Mouse (Mus musculus) MEL (cell line): ENCODE data around the gene Zfp616. TPM values are rescaled to one million over a fixed set of nuclear protein-coding genes. Genes with fewer than 3 reads are reported as not detected.

ENCODE experiments used
- DNase-seq: peaks from one replicate; pipeline ENCODE4 v3.0.0; 2011; ENCODE audit warnings: low read depth, low spot score
- H3K27ac ChIP-seq: 2 replicates; pipeline ENCODE4 v1.5.1; 2012; ENCODE audit warnings: low read depth, mild to moderate bottlenecking, control low read depth, low read length, moderate library complexity; ENCODE audit not compliant: control insufficient read depth
- H3K27me3 ChIP-seq, 2 experiments: fragments of 150-350 bp in 1 of 2; sonication (generic) in 1 of 2; 2 replicates each; pipeline ENCODE4 v1.6.1; 2012; ENCODE audit warnings: low read length in 2 of 2, mild to moderate bottlenecking in 2 of 2, improper control_type of control experiment in 1 of 2, moderate library complexity in 1 of 2; ENCODE audit not compliant: insufficient read depth in 2 of 2, control insufficient read depth in 1 of 2
- H3K36me3 ChIP-seq, 2 experiments: 2 replicates each; pipeline ENCODE4 v1.6.1; 2012 to 2014; ENCODE audit warnings: low read length in 2 of 2, improper control_type of control experiment in 1 of 2, inconsistent platforms in 1 of 2, mild to moderate bottlenecking in 1 of 2; ENCODE audit not compliant: insufficient read depth in 2 of 2, control insufficient read depth in 1 of 2
- H3K4me1 ChIP-seq, 2 experiments: fragments of 150-350 bp in 1 of 2; sonication (generic) in 1 of 2; 2 replicates each; pipeline ENCODE4 v1.6.1; 2012; ENCODE audit warnings: low read length in 2 of 2, improper control_type of control experiment in 1 of 2, mild to moderate bottlenecking in 1 of 2; ENCODE audit not compliant: insufficient read depth in 2 of 2, control insufficient read depth in 1 of 2
- H3K4me3 ChIP-seq, 2 experiments: fragments of 150-350 bp in 1 of 2; sonication (generic) in 1 of 2; 2 replicates each; pipeline ENCODE4 v1.5.1; 2012; ENCODE audit warnings: low read depth in 2 of 2, low read length in 2 of 2, mild to moderate bottlenecking in 2 of 2, moderate library complexity in 2 of 2, control low read depth in 1 of 2, improper control_type of control experiment in 1 of 2; ENCODE audit not compliant: control insufficient read depth in 1 of 2, insufficient read depth in 1 of 2
- H3K79me2 ChIP-seq: 2 replicates; pipeline ENCODE4 v1.6.1; 2012; ENCODE audit warnings: mild to moderate bottlenecking, low read length, moderate library complexity; ENCODE audit not compliant: control insufficient read depth, poor library complexity, insufficient read depth
- H3K9ac ChIP-seq: 2 replicates; pipeline ENCODE4 v1.6.1; 2012; ENCODE audit warnings: low read depth, mild to moderate bottlenecking, control low read depth, low read length, moderate library complexity; ENCODE audit not compliant: control insufficient read depth, poor library complexity, severe bottlenecking
- H3K9me3 ChIP-seq: fragments of 150-350 bp; sonication (generic); replicated peaks from 2 replicates; pipeline ENCODE4 v1.6.1; 2012; ENCODE audit warnings: mild to moderate bottlenecking, low read length, improper control_type of control experiment, moderate library complexity; ENCODE audit not compliant: insufficient read depth
- CTCF ChIP-seq, 3 experiments: IDR thresholded peaks in 2 of 3; conservative IDR thresholded peaks in 1 of 3; 2 replicates each; pipeline ENCODE4 v1.5.1; 2011 to 2012; ENCODE audit warnings: low read length in 3 of 3, low read depth in 2 of 3, mild to moderate bottlenecking in 2 of 3, improper control_type of control experiment in 1 of 3, inconsistent platforms in 1 of 3, mixed read lengths in 1 of 3, moderate library complexity in 1 of 3; ENCODE audit not compliant: control insufficient read depth in 1 of 3, insufficient read depth in 1 of 3, poor library complexity in 1 of 3, severe bottlenecking in 1 of 3
- E2F4 ChIP-seq: IDR thresholded peaks from 2 replicates; pipeline ENCODE4 v1.6.1; 2011; ENCODE audit warnings: low read depth, low read length, improper control_type of control experiment, borderline replicate concordance
- ELF1 ChIP-seq: IDR thresholded peaks from 2 replicates; pipeline ENCODE4 v1.6.1; 2014; ENCODE audit warnings: low read depth, mild to moderate bottlenecking, inconsistent platforms, low read length, improper control_type of control experiment, moderate library complexity
- EP300 ChIP-seq, 2 experiments: IDR thresholded peaks; 2 replicates each; pipeline ENCODE4 v1.6.1; 2011; ENCODE audit warnings: improper control_type of control experiment in 2 of 2, low read length in 2 of 2, low read depth in 1 of 2, mild to moderate bottlenecking in 1 of 2
- ETS1 ChIP-seq: IDR thresholded peaks from 2 replicates; pipeline ENCODE4 v1.6.1; 2012; ENCODE audit warnings: low read depth, mild to moderate bottlenecking, inconsistent platforms, low read length, improper control_type of control experiment, moderate library complexity
- GABPA ChIP-seq: IDR thresholded peaks from 2 replicates; pipeline ENCODE4 v1.6.1; 2012; ENCODE audit warnings: low read depth, mild to moderate bottlenecking, inconsistent platforms, low read length, improper control_type of control experiment, moderate library complexity
- GATA1 ChIP-seq: IDR thresholded peaks from 2 replicates; pipeline ENCODE4 v1.6.1; 2011; ENCODE audit warnings: low read depth, low read length, improper control_type of control experiment
- JUND ChIP-seq: IDR thresholded peaks from 2 replicates; pipeline ENCODE4 v1.6.1; 2011; ENCODE audit warnings: low read depth, mild to moderate bottlenecking, improper control_type of control experiment, low read length
- KAT2A ChIP-seq: conservative IDR thresholded peaks from 2 replicates; pipeline ENCODE4 v1.6.1; 2012; ENCODE audit warnings: low read depth, low read length, improper control_type of control experiment, inconsistent platforms
- MAX ChIP-seq: IDR thresholded peaks from 2 replicates; pipeline ENCODE4 v1.6.1; 2011; ENCODE audit warnings: low read length, improper control_type of control experiment
- MAZ ChIP-seq: IDR thresholded peaks from 2 replicates; pipeline ENCODE4 v1.6.1; 2012; ENCODE audit warnings: low read depth, mild to moderate bottlenecking, inconsistent platforms, low read length, improper control_type of control experiment
- MEF2A ChIP-seq: IDR thresholded peaks from 2 replicates; pipeline ENCODE4 v1.6.1; 2014; ENCODE audit warnings: low read depth, mild to moderate bottlenecking, inconsistent platforms, low read length, improper control_type of control experiment; ENCODE audit not compliant: poor library complexity, insufficient replicate concordance, severe bottlenecking; ENCODE audit errors: extremely low read depth
- MYB ChIP-seq: IDR thresholded peaks from 2 replicates; pipeline ENCODE4 v1.6.1; 2011; ENCODE audit warnings: mild to moderate bottlenecking, low read depth, low read length, improper control_type of control experiment
- MYC ChIP-seq: IDR thresholded peaks from 2 replicates; pipeline ENCODE4 v1.6.1; 2011; ENCODE audit warnings: low read depth, mild to moderate bottlenecking, low read length, improper control_type of control experiment, moderate library complexity
- POLR2AphosphoS2 ChIP-seq: IDR thresholded peaks from 2 replicates; pipeline ENCODE4 v1.6.1; 2011; ENCODE audit warnings: low read length, improper control_type of control experiment
- SIN3A ChIP-seq: IDR thresholded peaks from 2 replicates; pipeline ENCODE4 v1.6.1; 2012; ENCODE audit warnings: low read length, improper control_type of control experiment, inconsistent platforms
- TAL1 ChIP-seq: IDR thresholded peaks from 2 replicates; pipeline ENCODE4 v1.6.1; 2012; ENCODE audit warnings: mild to moderate bottlenecking, inconsistent platforms, low read length, moderate library complexity, mixed read lengths
- TCF12 ChIP-seq: IDR thresholded peaks from 2 replicates; pipeline ENCODE4 v1.6.1; 2014; ENCODE audit warnings: low read depth, mild to moderate bottlenecking, inconsistent platforms, low read length, improper control_type of control experiment, moderate library complexity
- ZKSCAN1 ChIP-seq: IDR thresholded peaks from 2 replicates; pipeline ENCODE4 v1.6.1; 2012; ENCODE audit warnings: low read depth, mild to moderate bottlenecking, inconsistent platforms, low read length, improper control_type of control experiment, moderate library complexity
- polyA plus RNA-seq, 2 experiments: library from polyadenylated mRNA; stranded (reverse) in 1 of 2; unstranded in 1 of 2; fragments of >175 nt in 1 of 2; fragments of >200 nt in 1 of 2; gene quantifications; 2 replicates each; pipeline versions ENCODE4 v1.2.1 to v1.2.4; 2012; ENCODE audit warnings: low replicate concordance in 2 of 2, low read depth in 1 of 2; ENCODE audit not compliant: insufficient read length in 2 of 2, insufficient read depth in 1 of 2, missing spikeins in 1 of 2
- total RNA-seq: library from RNA; depleted of rRNA; stranded (reverse); fragments of 300-350 nt; gene quantifications from 2 replicates; pipeline ENCODE4 v1.2.3, GENCODE M21; 2012

Gene Zfp616
- total and polyA plus RNA-seq, 3 experiments: not detected

DNA sequence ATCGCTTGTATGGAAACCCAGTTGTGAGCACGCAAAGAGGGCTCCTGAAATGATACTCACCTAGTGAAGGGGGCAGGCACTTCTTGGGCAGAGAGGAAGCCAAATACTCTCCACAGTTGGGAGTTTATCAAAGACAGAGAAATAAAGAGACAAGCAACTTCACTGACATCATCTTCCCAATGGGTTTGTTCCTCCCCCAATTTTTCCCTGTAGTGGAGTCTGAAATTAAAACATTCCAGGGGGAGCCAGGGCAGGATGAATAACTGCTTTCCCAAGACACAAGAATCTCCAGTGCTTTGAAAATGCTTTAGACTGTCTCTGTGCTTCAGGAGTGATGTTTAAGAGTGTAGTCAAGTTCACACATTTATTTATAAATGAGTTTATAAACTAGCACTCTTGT lies 13.3 kb upstream of the Zfp616 start, which contains the start of the genes Olfr139 and Olfr399:
Gene Olfr139, minus strand, starts transcription at position 101 of the 400 bp plus-strand sequence.
Gene Olfr399, minus strand, starts transcription at position 165 of the 400 bp plus-strand sequence.
- no peaks in the 10 kb centered on the region for H3K36me3 ChIP-seq
- TF ChIP-seq SIN3A (no peak), TCF12 (no peak), CTCF (IDR thresholded peaks at IDR 0.05 in 2 of 3, conservative IDR thresholded peaks at IDR 0.05 in 1 of 3; ENCODE audit: control insufficient read depth in 1 of 3, insufficient read depth in 1 of 3, low read depth in 2 of 3, low read length in 3 of 3, poor library complexity in 1 of 3, severe bottlenecking in 1 of 3) (no peak), GABPA (no peak), JUND (no peak), POLR2AphosphoS2 (no peak)
- no peak within 1 kb of the TSS for H3K9ac ChIP-seq
- DNase-seq: no peak
- H3K27ac ChIP-seq: no peak within 1 kb of the TSS
- H3K9me3 ChIP-seq: no peaks in the 10 kb centered on the region
- no peaks in the 10 kb centered on the region for H3K27me3 ChIP-seq
- no peak within 1 kb of the TSS for H3K4me3 ChIP-seq
- no peaks in the 10 kb centered on the region for H3K79me2 ChIP-seq
- H3K4me1 ChIP-seq: no peaks in the 10 kb centered on the region

DNA sequence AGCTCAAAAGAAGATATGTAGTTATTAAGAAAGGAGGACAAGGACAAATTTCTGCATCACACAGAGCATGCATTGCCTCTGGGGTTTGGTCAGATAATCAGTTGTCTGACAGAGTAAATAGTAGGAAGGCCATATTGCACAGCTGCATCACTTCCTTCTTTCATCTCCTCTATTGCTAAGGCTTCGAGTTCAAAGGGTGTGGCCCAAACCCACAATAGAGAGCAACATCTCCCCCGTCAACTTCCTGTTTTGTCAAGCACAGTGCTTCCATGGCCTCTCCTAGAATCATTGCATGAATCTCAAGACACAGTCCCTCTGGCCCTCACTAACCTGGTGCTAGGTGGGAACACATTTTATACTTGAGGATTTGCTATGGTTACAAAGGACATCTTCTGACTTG lies 31.0 kb downstream of the Zfp616 start:
- Histone ChIP-seq H3K4me1 (no peaks in the 10 kb centered on the region; a peak in 1 of 4 replicates), H3K79me2 (no peaks in the 10 kb centered on the region), H3K4me3 (no peak overlapping the region), H3K27ac (no peak overlapping the region), H3K9me3 (no peaks in the 10 kb centered on the region), H3K36me3 (no peaks in the 10 kb centered on the region), H3K9ac (no peak overlapping the region), H3K27me3 (no peaks in the 10 kb centered on the region)
- peak; percentile 82 for DNase-seq
- TF ChIP-seq MAX: peak; percentile 47; the same call in 1 of the 2 replicates
- 0 out of 2 replicates have a peak, but pooled peaks have one; percentile 17 for TF ChIP-seq TCF12
- TF ChIP-seq ELF1: peak; percentile 54; the same call in 1 of the 2 replicates
- no peak for TF ChIP-seq E2F4
- 0 out of 2 replicates have a peak, but pooled peaks have one; percentile 10 for TF ChIP-seq GATA1
- peak; percentile 14 to 39; a peak in 3 of 4 replicates for TF ChIP-seq EP300 (IDR thresholded peaks at IDR 0.05; ENCODE audit: low read depth in 1 of 2, low read length in 2 of 2)
- TF ChIP-seq ZKSCAN1: no peak

DNA sequence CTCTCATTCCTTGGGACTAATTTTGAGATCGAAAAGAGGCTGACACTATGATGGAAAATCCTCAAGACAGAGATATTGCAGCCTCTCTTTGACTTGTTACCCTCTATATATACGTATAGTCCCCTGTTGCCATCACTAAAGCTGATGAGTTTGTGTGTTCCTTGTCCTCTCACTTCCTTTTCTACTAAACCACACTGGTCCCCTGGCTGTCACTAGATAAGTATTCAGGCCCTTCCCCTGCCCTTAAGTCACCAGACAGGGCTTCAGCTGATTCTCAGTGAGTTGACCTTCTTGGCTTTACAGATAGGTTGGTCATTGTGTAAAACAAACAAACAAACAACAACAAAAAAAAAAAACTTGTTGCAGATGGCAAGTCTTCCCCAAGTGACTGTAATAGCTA lies 31.8 kb downstream of the Zfp616 start:
- Histone ChIP-seq H3K9ac (no peak overlapping the region), H3K4me1 (no peaks in the 10 kb centered on the region; a peak in 1 of 4 replicates)

More for the DNA sequence above, 31.8 kb downstream of the Zfp616 start:
- DNase-seq: peak; percentile 22
- Histone ChIP-seq H3K27ac (no peak overlapping the region), H3K4me3 (no peak overlapping the region), H3K36me3 (no peaks in the 10 kb centered on the region), H3K79me2 (no peaks in the 10 kb centered on the region), H3K27me3 (no peaks in the 10 kb centered on the region), H3K9me3 (no peaks in the 10 kb centered on the region)
- TF ChIP-seq MYB (no peak), TCF12 (peak; percentile 21; the same call in 1 of the 2 replicates), POLR2AphosphoS2 (no peak), KAT2A (no peak), MAZ (no peak), GATA1 (0 out of 2 replicates have a peak, but pooled peaks have one; percentile 12), MYC (no peak), SIN3A (no peak), MEF2A (no peak), ETS1 (no peak), CTCF (IDR thresholded peaks at IDR 0.05 in 2 of 3, conservative IDR thresholded peaks at IDR 0.05 in 1 of 3; ENCODE audit: control insufficient read depth in 1 of 3, insufficient read depth in 1 of 3, low read depth in 2 of 3, low read length in 3 of 3, poor library complexity in 1 of 3, severe bottlenecking in 1 of 3) (no peak), TAL1 (0 out of 2 replicates have a peak, but pooled peaks have one; percentile 21)
